Mouse (Mus musculus) urinary bladder, postnatal 14 days (tissue): ENCODE measurements around the gene Rnf34.

Source experiments
- DNase-seq: peaks from one replicate; pipeline ENCODE4 v3.0.0; 2021; ENCODE audit warnings: low spot score

Gene Rnf34

DNA sequence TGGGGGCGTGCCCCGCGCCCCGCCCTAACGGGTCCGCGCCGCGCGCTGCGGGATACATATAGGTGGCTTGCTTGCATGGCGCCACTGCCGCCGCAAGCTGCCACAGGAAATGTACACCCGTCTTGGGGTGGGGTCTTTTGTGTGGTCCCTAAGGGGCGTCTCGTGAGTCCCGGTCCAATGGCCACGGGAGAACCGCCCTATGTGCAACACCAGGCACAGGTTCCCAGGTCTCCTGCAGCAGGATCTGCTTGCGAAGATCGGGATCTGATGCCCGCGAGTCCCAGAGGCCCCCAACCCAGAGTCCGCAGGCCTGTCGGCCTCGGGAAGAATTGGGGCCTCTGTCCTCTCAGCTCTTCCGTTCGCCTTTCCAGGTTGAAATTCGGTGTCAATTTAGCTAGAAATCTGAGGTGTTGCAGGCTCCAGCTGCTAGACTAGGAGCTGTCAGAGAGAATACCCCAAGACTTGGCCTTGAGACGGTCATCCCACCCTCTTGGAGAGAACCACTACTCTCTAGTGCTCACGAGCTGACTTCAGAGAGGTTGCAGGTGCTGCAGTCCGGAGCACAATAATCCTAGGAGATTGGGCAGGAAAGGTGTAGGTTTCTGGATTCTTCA, 50.8 kb downstream of the Rnf34 start:
- no peak for DNase-seq

DNA sequence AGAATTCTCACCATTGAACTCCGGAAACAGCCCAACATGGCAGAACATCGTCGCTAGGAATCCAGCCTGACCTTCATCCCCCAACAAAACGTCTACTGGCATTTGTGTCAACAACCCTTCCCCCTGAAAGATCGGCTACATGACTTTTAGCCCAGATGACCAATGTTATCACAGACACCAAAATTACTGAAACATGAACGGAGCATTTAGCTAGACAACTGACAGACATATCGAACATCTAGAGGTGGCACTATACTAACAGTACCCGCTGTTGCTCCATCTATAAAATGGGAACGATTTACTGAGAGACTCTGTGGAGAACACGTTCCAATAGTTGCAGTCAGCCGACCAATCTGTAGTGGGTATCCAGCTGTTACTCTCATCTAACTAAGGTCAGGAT, 51.3 kb downstream of the Rnf34 start:
- no peak for DNase-seq

DNA sequence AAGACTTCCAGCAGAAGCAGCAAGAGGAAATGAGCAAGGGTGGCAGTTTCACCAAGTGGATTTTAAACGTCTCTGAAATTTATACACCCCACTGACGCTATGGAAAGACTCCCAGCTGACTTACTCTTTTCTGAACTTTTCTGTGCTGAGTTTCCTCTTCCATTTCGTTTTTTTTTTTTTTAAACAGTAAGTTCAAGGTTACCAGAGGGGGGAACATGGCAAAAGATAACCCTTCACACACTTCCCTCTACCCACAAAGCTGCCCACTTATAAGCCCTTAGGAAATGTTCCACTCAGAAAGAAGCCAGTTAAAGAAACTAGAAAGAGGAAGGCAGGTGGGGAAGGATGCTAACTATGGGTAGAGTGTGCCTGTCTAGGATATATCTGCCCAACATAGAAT, 51.8 kb downstream of the Rnf34 start:
- no peak for DNase-seq

GRCm38 (mm10) chr5:122902228-122902627, 52.4 kb downstream of the Rnf34 start:
- DNase-seq = no peak

- DNase-seq = no peak
Observed at GRCm38 (mm10) chr5:122903165-122903564, 53.3 kb downstream of the Rnf34 start.

DNA sequence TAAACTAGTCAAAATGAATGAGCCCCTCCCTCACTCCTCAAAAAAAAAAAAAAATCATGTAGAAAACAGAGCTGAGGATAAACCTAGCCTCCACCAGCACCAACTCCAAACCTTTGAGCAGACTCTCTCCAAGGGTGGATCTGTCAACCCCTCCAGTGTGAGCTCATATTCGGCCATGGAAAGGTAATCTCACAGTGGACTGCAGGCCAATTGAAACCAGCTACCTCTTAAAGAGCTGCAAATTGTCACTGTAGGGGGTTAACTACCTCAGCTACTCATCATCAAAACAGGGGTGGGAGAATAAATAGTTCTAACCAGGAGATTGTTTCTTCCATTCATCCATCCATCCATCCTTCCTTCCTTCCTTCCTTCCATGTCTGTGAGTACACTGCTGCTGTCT, 57.3 kb downstream of the Rnf34 start:
- DNase-seq = no peak

DNA sequence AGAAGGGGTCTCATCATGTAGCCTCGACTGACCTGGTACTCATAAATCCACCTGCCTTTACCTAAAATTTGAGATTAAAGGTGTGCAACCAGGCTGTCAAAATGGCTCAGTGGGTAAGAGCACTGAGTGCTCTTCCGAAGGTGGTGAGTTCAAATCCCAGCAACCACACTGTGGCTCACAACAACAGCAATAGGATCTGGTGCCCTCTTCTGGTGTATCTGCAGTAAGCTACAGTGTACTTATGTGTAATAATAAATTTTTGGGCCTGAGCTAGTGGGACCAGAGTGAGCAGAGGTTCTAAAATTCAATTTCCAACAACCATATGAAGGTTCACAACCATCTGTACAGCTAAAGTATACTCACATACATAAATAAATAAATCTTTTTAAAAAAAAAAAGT, 58.2 kb downstream of the Rnf34 start:
- DNase-seq = no peak

DNA sequence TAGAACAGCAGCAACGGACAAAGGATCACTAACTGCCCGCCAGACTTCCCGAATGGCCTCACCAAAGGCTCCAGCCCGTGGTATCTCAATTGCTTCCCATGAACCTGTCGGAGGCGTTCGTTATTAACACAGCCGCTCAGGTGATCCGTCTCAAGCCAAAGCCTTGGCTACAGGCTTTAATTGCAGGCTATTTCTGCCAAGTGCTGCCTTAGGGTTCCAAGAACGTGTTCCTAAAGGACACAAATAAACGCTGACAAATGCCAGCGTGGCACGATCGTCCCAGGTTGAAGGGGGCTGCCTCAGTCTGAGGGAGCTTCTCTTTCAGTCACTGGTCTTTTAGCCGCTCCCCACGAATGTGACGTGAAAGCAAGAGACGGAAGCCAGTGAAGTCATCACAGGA, 59.6 kb downstream of the Rnf34 start:
- no peak for DNase-seq

- no peak for DNase-seq
Observed at GRCm38 (mm10) chr5:122912863-122913262, 63.0 kb downstream of the Rnf34 start.

DNA sequence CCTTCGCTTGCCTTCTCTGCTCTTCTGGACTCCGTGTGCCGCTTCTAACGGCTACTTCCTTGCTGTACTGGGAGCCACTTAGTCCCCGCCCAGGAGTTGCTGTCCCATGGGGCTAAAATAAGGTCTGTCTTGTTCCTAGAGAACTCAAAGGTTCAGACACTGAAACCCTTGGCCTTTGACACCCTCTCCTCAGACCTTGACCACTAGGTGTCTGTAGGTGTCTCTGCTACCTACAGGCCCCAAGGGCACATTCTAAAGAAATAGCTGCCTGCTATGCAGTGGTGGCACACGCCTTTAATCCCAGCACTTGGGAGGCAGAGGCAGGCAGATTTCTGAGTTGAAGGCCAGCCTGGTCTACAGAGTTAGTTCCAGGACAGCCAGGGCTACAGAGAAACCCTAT, 66.3 kb downstream of the Rnf34 start:
- DNase-seq = no peak

DNA sequence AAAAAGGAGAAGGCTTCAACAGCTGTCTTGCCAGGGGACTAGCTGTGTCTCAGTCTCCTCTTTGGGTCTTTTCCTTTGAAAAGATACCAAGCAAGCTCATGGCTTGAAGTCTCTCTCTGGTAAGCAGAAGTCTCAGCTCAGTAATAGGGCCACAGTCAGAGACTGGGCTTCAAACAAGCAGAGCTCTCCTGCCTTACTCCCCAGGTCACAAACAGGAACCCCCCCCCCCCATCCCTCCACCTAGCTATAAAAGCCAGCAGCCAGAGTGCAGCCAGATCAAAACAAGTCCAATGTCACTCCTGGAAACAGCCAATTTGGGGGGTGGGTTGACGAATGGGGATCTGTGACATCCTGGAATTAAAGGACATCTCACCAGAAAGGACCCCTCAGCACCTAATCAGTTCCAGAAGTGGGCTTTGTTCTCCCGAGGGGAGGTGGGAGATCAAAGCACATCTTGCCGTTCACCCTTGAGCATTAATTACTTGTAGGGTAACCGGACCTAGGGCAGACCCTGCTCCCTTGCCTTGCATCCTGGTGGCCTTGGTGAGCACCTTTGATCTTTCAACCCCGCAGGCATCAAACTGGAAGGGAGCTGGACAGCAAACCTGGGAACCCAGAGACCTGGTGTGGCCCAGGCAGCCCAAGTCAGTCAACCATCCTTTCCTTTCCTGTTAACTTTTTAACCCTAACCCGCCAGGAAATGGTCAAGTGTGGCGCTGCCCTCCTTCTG, 68.3 kb downstream of the Rnf34 start:
- no peak for DNase-seq

DNA sequence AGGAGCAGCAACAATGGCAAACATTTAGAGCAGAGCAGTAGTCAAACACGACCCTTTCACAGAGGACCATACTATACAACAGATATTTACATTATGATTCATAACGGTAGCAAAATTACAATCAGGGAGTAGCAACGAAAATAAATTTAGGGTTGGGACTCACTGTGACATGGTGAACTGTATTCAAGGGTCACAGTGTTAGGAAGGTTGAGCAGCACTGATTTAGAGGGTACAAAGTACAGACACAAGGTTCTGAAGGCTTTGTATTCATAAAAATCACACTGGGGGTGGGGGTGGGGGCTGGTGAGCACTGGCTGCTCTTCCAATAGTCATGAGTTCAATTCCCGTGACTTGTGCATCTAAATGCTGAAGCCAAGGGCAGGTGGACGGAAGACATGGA, 70.7 kb downstream of the Rnf34 start:
- no peak for DNase-seq
